Mouse (Mus musculus) CH12.LX (cell line): ENCODE measurements around the gene Pcnx. TPM values are rescaled to one million over a fixed set of nuclear protein-coding genes. Genes with fewer than 3 reads are reported as not detected.

Experiments used
- DNase-seq: peaks from one replicate; pipeline ENCODE4 v3.0.0-alpha.2; 2013; ENCODE audit errors: extremely low read depth
- H3K27ac ChIP-seq: 2 replicates; pipeline ENCODE4 v1.5.1; 2012; ENCODE audit warnings: low read depth, mild to moderate bottlenecking, control low read depth, moderate library complexity; ENCODE audit not compliant: insufficient read depth
- H3K27me3 ChIP-seq: replicated peaks from 2 replicates; pipeline ENCODE3; 2012; ENCODE audit warnings: inconsistent platforms
- H3K36me3 ChIP-seq, 2 experiments: replicated peaks in 1 of 2; 2 replicates each; pipeline versions ENCODE3 to v1.6.1; 2012; ENCODE audit warnings: inconsistent platforms in 1 of 2, low read length in 1 of 2, mild to moderate bottlenecking in 1 of 2, mixed read lengths in 1 of 2, moderate library complexity in 1 of 2; ENCODE audit not compliant: control insufficient read depth in 1 of 2, insufficient read depth in 1 of 2
- H3K4me1 ChIP-seq, 2 experiments: 2 replicates each; pipeline ENCODE4 v1.6.1; 2012; ENCODE audit warnings: inconsistent platforms in 1 of 2, moderate library complexity in 1 of 2; ENCODE audit not compliant: insufficient read depth in 2 of 2, control insufficient read depth in 1 of 2
- H3K4me2 ChIP-seq: 2 replicates; pipeline ENCODE4 v1.6.1; 2012; ENCODE audit warnings: low read depth, mild to moderate bottlenecking, control low read depth; ENCODE audit not compliant: poor library complexity, insufficient read depth, severe bottlenecking
- H3K4me3 ChIP-seq, 3 experiments: fragments of 150-350 bp in 1 of 3; sonication (generic) in 1 of 3; replicated peaks in 1 of 3; 2 replicates each; pipeline versions ENCODE3 to v1.5.1; 2011 to 2012; ENCODE audit warnings: low read depth in 2 of 3, low read length in 2 of 3, mild to moderate bottlenecking in 2 of 3, moderate library complexity in 2 of 3, control low read depth in 1 of 3, improper control_type of control experiment in 1 of 3, inconsistent platforms in 1 of 3, mixed read lengths in 1 of 3; ENCODE audit not compliant: poor library complexity in 1 of 3
- H3K79me2 ChIP-seq: replicated peaks from 2 replicates; pipeline ENCODE4 v1.6.1; 2012; ENCODE audit warnings: mild to moderate bottlenecking, moderate library complexity; ENCODE audit not compliant: control insufficient read depth, poor library complexity, insufficient read depth, severe bottlenecking; ENCODE audit errors: extremely low read depth
- H3K9ac ChIP-seq: 2 replicates; pipeline ENCODE4 v1.6.1; 2012; ENCODE audit warnings: low read depth, mild to moderate bottlenecking, control low read depth, moderate library complexity; ENCODE audit not compliant: insufficient read depth
- H3K9me3 ChIP-seq: replicated peaks from 2 replicates; pipeline ENCODE3; 2012; ENCODE audit warnings: low read length, inconsistent platforms, mixed read lengths
- BHLHE40 ChIP-seq: IDR thresholded peaks from 2 replicates; pipeline ENCODE4 v1.6.1; 2011; ENCODE audit warnings: mild to moderate bottlenecking, low read depth, low read length, improper control_type of control experiment
- CHD1 ChIP-seq: IDR thresholded peaks from 2 replicates; pipeline ENCODE4 v1.6.1; 2012; ENCODE audit warnings: low read depth, low read length, improper control_type of control experiment, inconsistent platforms
- CHD2 ChIP-seq: IDR thresholded peaks from 2 replicates; pipeline ENCODE4 v1.6.1; 2011; ENCODE audit warnings: low read length, improper control_type of control experiment
- CTCF ChIP-seq, 2 experiments: IDR thresholded peaks in 1 of 2; conservative IDR thresholded peaks in 1 of 2; 2 replicates each; pipeline ENCODE4 v1.5.1; 2011 to 2012; ENCODE audit warnings: low read depth in 2 of 2, low read length in 2 of 2, improper control_type of control experiment in 1 of 2, inconsistent platforms in 1 of 2, mild to moderate bottlenecking in 1 of 2, moderate library complexity in 1 of 2
- ELF1 ChIP-seq: IDR thresholded peaks from 2 replicates; pipeline ENCODE4 v1.6.1; 2014; ENCODE audit warnings: low read depth, mild to moderate bottlenecking, inconsistent platforms, low read length, improper control_type of control experiment
- EP300 ChIP-seq: IDR thresholded peaks from 2 replicates; pipeline ENCODE4 v1.6.1; 2011; ENCODE audit warnings: low read length, improper control_type of control experiment
- ETS1 ChIP-seq: conservative IDR thresholded peaks from 2 replicates; pipeline ENCODE4 v1.6.1; 2012; ENCODE audit warnings: low read depth, mild to moderate bottlenecking, inconsistent platforms, low read length, improper control_type of control experiment, moderate library complexity
- GABPA ChIP-seq: IDR thresholded peaks from 2 replicates; pipeline ENCODE4 v1.6.1; 2012; ENCODE audit warnings: low read depth, low read length, improper control_type of control experiment, inconsistent platforms; ENCODE audit not compliant: insufficient replicate concordance
- HCFC1 ChIP-seq: IDR thresholded peaks from 2 replicates; pipeline ENCODE4 v1.6.1; 2012; ENCODE audit warnings: low read depth, mild to moderate bottlenecking, inconsistent platforms, low read length, improper control_type of control experiment
- IRF4 ChIP-seq: IDR thresholded peaks from 2 replicates; pipeline ENCODE4 v1.6.1; 2014; ENCODE audit warnings: low read depth, mild to moderate bottlenecking, inconsistent platforms, low read length, improper control_type of control experiment
- JUN ChIP-seq: IDR thresholded peaks from 2 replicates; pipeline ENCODE4 v1.6.1; 2011; ENCODE audit warnings: low read depth, mild to moderate bottlenecking, low read length, improper control_type of control experiment, moderate library complexity; ENCODE audit not compliant: insufficient read depth
- JUND ChIP-seq: conservative IDR thresholded peaks from 2 replicates; pipeline ENCODE4 v1.6.1; 2011; ENCODE audit warnings: low read depth, low read length, improper control_type of control experiment
- KAT2A ChIP-seq: IDR thresholded peaks from 2 replicates; pipeline ENCODE4 v1.6.1; 2012; ENCODE audit warnings: low read length, improper control_type of control experiment, inconsistent platforms; ENCODE audit not compliant: insufficient replicate concordance
- MAFK ChIP-seq: IDR thresholded peaks from 2 replicates; pipeline ENCODE4 v1.6.1; 2011; ENCODE audit warnings: low read length, improper control_type of control experiment; ENCODE audit not compliant: insufficient replicate concordance
- MAX ChIP-seq: IDR thresholded peaks from 2 replicates; pipeline ENCODE4 v1.6.1; 2011; ENCODE audit warnings: low read length, improper control_type of control experiment
- MAZ ChIP-seq: IDR thresholded peaks from 2 replicates; pipeline ENCODE4 v1.6.1; 2012; ENCODE audit warnings: low read depth, mild to moderate bottlenecking, inconsistent platforms, low read length, improper control_type of control experiment, moderate library complexity
- MEF2A ChIP-seq: IDR thresholded peaks from 2 replicates; pipeline ENCODE4 v1.6.1; 2014; ENCODE audit warnings: low read depth, mild to moderate bottlenecking, inconsistent platforms, low read length, improper control_type of control experiment, borderline replicate concordance
- MXI1 ChIP-seq: IDR thresholded peaks from 2 replicates; pipeline ENCODE4 v1.6.1; 2011; ENCODE audit warnings: mild to moderate bottlenecking, low read depth, low read length, improper control_type of control experiment
- MYC ChIP-seq: IDR thresholded peaks from 2 replicates; pipeline ENCODE4 v1.6.1; 2011; ENCODE audit warnings: low read depth, mild to moderate bottlenecking, improper control_type of control experiment, low read length
- NELFE ChIP-seq: IDR thresholded peaks from 2 replicates; pipeline ENCODE4 v1.6.1; 2011; ENCODE audit warnings: low read depth, low read length, improper control_type of control experiment
- NRF1 ChIP-seq: IDR thresholded peaks from 2 replicates; pipeline ENCODE4 v1.6.1; 2014; ENCODE audit warnings: low read depth, mild to moderate bottlenecking, inconsistent platforms, low read length, improper control_type of control experiment, moderate library complexity
- PAX5 ChIP-seq: IDR thresholded peaks from 2 replicates; pipeline ENCODE4 v1.6.1; 2012; ENCODE audit warnings: low read length, inconsistent platforms, mixed read lengths
- POLR2AphosphoS2 ChIP-seq: IDR thresholded peaks from 2 replicates; pipeline ENCODE4 v1.6.1; 2011; ENCODE audit warnings: low read depth, low read length, improper control_type of control experiment
- RAD21 ChIP-seq: IDR thresholded peaks from 2 replicates; pipeline ENCODE4 v1.6.1; 2011; ENCODE audit warnings: low read depth, mild to moderate bottlenecking, low read length, improper control_type of control experiment, moderate library complexity
- RCOR1 ChIP-seq: conservative IDR thresholded peaks from 2 replicates; pipeline ENCODE4 v1.6.1; 2012; ENCODE audit warnings: low read depth, mild to moderate bottlenecking, inconsistent platforms, low read length, improper control_type of control experiment
- SIN3A ChIP-seq: IDR thresholded peaks from 2 replicates; pipeline ENCODE4 v1.6.1; 2012; ENCODE audit warnings: low read length, improper control_type of control experiment, inconsistent platforms
- SMC3 ChIP-seq: IDR thresholded peaks from 2 replicates; pipeline ENCODE4 v1.6.1; 2011; ENCODE audit warnings: low read depth, low read length, improper control_type of control experiment
- TBP ChIP-seq: conservative IDR thresholded peaks from 2 replicates; pipeline ENCODE4 v1.6.1; 2011; ENCODE audit warnings: low read depth, low read length, improper control_type of control experiment
- TCF12 ChIP-seq: IDR thresholded peaks from 2 replicates; pipeline ENCODE4 v1.6.1; 2014; ENCODE audit warnings: low read depth, mild to moderate bottlenecking, inconsistent platforms, low read length, improper control_type of control experiment
- UBTF ChIP-seq: IDR thresholded peaks from 2 replicates; pipeline ENCODE4 v1.6.1; 2012; ENCODE audit warnings: low read depth, mild to moderate bottlenecking, inconsistent platforms, low read length, improper control_type of control experiment, moderate library complexity
- ZC3H11A ChIP-seq: IDR thresholded peaks from 2 replicates; pipeline ENCODE4 v1.6.1; 2012; ENCODE audit warnings: low read depth, mild to moderate bottlenecking, inconsistent platforms, low read length, improper control_type of control experiment
- ZKSCAN1 ChIP-seq: IDR thresholded peaks from 2 replicates; pipeline ENCODE4 v1.6.1; 2012; ENCODE audit warnings: low read depth, inconsistent platforms, low read length, improper control_type of control experiment, borderline replicate concordance
- ZMIZ1 ChIP-seq: IDR thresholded peaks from 2 replicates; pipeline ENCODE4 v1.6.1; 2012; ENCODE audit warnings: low read depth, mild to moderate bottlenecking, inconsistent platforms, low read length, improper control_type of control experiment
- dilution Hi-C: fragments of 300-500 bp; cut with MboI; formaldehyde crosslinking; loops from 2 replicates; pipeline ENCODE4 v1.14.3; 2020; ENCODE audit warnings: low sequenced_read_pairs; ENCODE audit not compliant: extremely low pct_unique_long_range_greater_than_20kb, extremely low pct_ligation_motif_present
- in situ Hi-C: fragments of 300-500 bp; cut with MboI; formaldehyde crosslinking; loops from 3 replicates; pipeline ENCODE4 v1.14.3; 2019; ENCODE audit warnings: low sequenced_read_pairs, low pct_ligation_motif_present, low pct_unique_long_range_greater_than_20kb, mixed read lengths
- polyA plus RNA-seq: library from polyadenylated mRNA; unstranded; fragments of >175 nt; gene quantifications from 2 replicates; pipeline ENCODE4 v1.2.1, GENCODE M21; 2012; ENCODE audit warnings: low read depth; ENCODE audit not compliant: insufficient read length
- total RNA-seq, 2 experiments: library from RNA; depleted of rRNA; stranded (reverse); fragments of 300-350 nt in 1 of 2; fragments of >200 nt in 1 of 2; gene quantifications; 2 replicates each; pipeline ENCODE4 v1.2.3; 2012 to 2014

Gene Pcnx
- total and polyA plus RNA-seq, 3 experiments, result 16.2 to 89.1 (median 68.2) TPM

- H3K79me2 ChIP-seq, result peaks cover 60% of the 10 kb centered on the region
- DNase-seq, result peak; percentile 70
- dilution Hi-C loops, result no loop called here
These were observed 1.6 kb downstream of the Pcnx start for GRCm38 (mm10) chr12:81861199-81862085.

DNA sequence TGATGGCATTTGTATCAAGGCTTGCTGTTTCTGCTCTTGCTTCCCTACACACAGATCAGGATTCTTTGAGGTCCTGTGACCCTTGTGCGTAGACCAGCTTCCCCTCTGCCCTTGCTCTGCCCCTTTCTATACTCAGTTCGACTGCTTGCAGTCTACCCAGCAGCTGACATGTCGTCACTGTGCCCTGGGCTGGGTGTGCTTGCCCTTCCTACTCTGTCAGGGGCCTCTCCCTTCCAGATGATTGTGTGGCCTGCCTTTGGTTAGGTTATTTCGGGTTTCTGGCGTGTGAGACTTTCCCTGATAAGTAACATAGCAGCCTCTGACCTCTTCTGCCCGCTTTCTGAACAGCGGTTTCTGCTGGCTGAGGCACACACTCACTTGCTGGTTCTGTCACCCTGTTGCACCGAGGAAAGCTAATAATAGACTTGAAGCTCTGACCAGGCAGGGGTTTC, 2.6 kb downstream of the Pcnx start:
- peak overlapping the region; percentile 85 to 96 (median 88) for H3K4me3 ChIP-seq
- H3K27ac ChIP-seq, result peak overlapping the region; percentile 88
- TF ChIP-seq UBTF, result peak; percentile 72; the same call in 1 of the 2 replicates
- no peak for TF ChIP-seq JUN
- TF ChIP-seq NELFE, result no peak; the same call in 1 of the 2 replicates
- no peak; the same call in 1 of the 2 replicates for TF ChIP-seq SMC3
- TF ChIP-seq CHD2, result no peak
- peak; percentile 4; the same call in 1 of the 2 replicates for TF ChIP-seq RAD21
- TF ChIP-seq PAX5, result no peak
- TF ChIP-seq MAX, result peak; percentile 57; the same call in 1 of the 2 replicates
- TF ChIP-seq MXI1, result peak; percentile 81
- peak; percentile 50 for TF ChIP-seq JUND
- TF ChIP-seq EP300, result 0 out of 2 replicates have a peak, but pooled peaks have one; percentile 52
- peak; percentile 59; the same call in 1 of the 2 replicates for TF ChIP-seq RCOR1
- TF ChIP-seq ZKSCAN1, result no peak
- TF ChIP-seq MAZ, result peak; percentile 75; the same call in 1 of the 2 replicates
- no peak for TF ChIP-seq ZC3H11A
- no peak; the same call in 1 of the 2 replicates for TF ChIP-seq CHD1
- peak; percentile 85 for TF ChIP-seq IRF4

More at GRCm38 (mm10) chr12:81861199-81862085, 1.6 kb downstream of the Pcnx start:
- Histone ChIP-seq H3K27ac (peak overlapping the region; percentile 88), H3K27me3 (no peaks in the 10 kb centered on the region), H3K4me2 (peak overlapping the region; percentile 79), H3K9ac (peak overlapping the region; percentile 98), H3K9me3 (no peaks in the 10 kb centered on the region), H3K4me1 (peaks cover 20 to 69% of the 10 kb centered on the region in 2 experiments), H3K36me3 (peaks cover 0 to 18% of the 10 kb centered on the region in 2 experiments), H3K4me3 (peak overlapping the region; percentile 85 to 96 (median 88))
- TF ChIP-seq MAX (peak; percentile 44), CHD2 (peak; percentile 53; the same call in 1 of the 2 replicates), ZKSCAN1 (no peak), MAFK (no peak; the same call in 1 of the 2 replicates), TCF12 (0 out of 2 replicates have a peak, but pooled peaks have one; percentile 28), POLR2AphosphoS2 (no peak), MEF2A (peak; percentile 66), JUND (no peak), CHD1 (peak; percentile 97), NRF1 (no peak), ETS1 (peak; percentile 69), KAT2A (no peak), ELF1 (no peak), MAZ (no peak), MYC (peak; percentile 74), JUN (0 out of 2 replicates have a peak, but pooled peaks have one; percentile 12), BHLHE40 (no peak), IRF4 (peak; percentile 85), GABPA (no peak), NELFE (no peak), ZMIZ1 (no peak), SIN3A (peak; percentile 87), PAX5 (no peak), UBTF (no peak), CTCF (conservative IDR thresholded peaks at IDR 0.05 in 1 of 2, IDR thresholded peaks at IDR 0.05 in 1 of 2; ENCODE audit: low read depth in 2 of 2, low read length in 2 of 2) (no peak), HCFC1 (peak; percentile 48; the same call in 1 of the 2 replicates), RCOR1 (0 out of 2 replicates have a peak, but pooled peaks have one; percentile 26), EP300 (peak; percentile 70), TBP (0 out of 2 replicates have a peak, but pooled peaks have one; percentile 21), MXI1 (peak; percentile 86)
- in situ Hi-C loops, result loop anchor here (5.0 to 10.0 kb wide), 2 partner anchors 36 to 67 kb away; no protein-coding TSS in a partner anchor

More for the DNA sequence above, 2.6 kb downstream of the Pcnx start:
- dilution Hi-C loops (no loop called here), in situ Hi-C loops (loop anchor here (5.0 to 10.0 kb wide), 2 partner anchors 35 to 68 kb away; no protein-coding TSS in a partner anchor)
- H3K9ac ChIP-seq, result peak overlapping the region; percentile 98
- peak overlapping the region; percentile 79 for H3K4me2 ChIP-seq
- DNase-seq, result peak; percentile 91
- H3K79me2 ChIP-seq, result peaks cover 69% of the 10 kb centered on the region
- no peaks in the 10 kb centered on the region for H3K9me3 ChIP-seq
- H3K4me1 ChIP-seq, result peaks cover 25 to 69% of the 10 kb centered on the region in 2 experiments
- peaks cover 5 to 26% of the 10 kb centered on the region in 2 experiments for H3K36me3 ChIP-seq
- H3K27me3 ChIP-seq, result no peaks in the 10 kb centered on the region
